Mouse (Mus musculus): ENCODE results near the gene Pmf1.

GRCm38 (mm10) chr3:88359989-88360388 lies 50.1 kb downstream of the Pmf1 start:
- no peak for TF ChIP-seq CTCF (conservative IDR thresholded peaks at IDR 0.05; ENCODE audit: low read length)
- TF ChIP-seq POU5F1 (IDR thresholded peaks at IDR 0.05; ENCODE audit: borderline replicate concordance, low read length), result no peak

All from E14TG2a.4 (cell line).